Mouse (Mus musculus): ENCODE measurements around the gene Ifi35.

DNA sequence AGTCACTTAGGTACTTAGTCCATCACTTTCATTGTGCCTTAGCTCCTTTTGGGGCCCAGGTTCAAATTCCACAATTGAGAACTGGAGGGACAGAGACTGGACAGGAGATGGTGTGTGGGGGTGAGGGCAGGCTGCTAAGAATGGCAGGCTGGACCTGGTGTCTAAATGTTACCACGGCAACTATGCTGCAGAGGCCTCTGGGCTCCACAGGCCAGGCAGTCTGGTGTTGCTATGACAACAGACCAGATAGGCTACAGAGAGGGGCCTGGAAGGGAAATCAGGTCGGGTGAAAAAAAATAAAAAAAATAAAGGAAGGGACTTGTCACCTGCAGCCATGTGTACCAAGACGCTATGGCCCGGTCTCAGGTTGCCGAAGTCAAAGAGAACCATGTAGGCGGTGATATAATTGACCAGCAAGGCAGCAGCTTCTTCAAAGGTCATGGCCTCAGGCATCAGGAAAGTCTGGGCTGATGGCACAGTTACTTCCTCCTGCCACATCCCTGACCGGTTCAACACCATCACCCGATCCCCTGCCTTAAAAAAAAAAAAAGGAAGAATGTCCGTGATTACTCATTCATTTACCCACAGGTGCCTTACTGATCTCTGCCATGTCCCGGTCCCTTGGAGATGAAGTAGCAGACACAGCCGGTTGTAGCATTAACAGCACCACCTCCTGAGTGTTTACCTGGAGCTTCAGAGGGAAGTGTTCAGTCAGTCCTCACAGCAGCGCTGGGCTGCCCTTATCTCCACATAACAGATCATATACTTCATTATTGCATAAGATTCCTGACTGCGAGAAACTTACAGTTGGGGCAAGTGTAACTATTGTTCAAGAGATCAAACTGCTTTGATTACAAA is 14.6 kb downstream of the Ifi35 start:
- TF ChIP-seq CTCF (IDR thresholded peaks at IDR 0.05; ENCODE audit: low read depth): no peak
- TF ChIP-seq EP300 (optimal IDR thresholded peaks at IDR 0.05): no peak

Measured in stomach, postnatal 0 days (tissue).